Mouse (Mus musculus) right cerebral cortex, postnatal 25 days (tissue): Measurements from ENCODE around the gene Ano1.

ENCODE experiments used
- DNase-seq: peaks from one replicate; pipeline ENCODE4 v3.0.0; 2022

The Ano1 gene

DNA sequence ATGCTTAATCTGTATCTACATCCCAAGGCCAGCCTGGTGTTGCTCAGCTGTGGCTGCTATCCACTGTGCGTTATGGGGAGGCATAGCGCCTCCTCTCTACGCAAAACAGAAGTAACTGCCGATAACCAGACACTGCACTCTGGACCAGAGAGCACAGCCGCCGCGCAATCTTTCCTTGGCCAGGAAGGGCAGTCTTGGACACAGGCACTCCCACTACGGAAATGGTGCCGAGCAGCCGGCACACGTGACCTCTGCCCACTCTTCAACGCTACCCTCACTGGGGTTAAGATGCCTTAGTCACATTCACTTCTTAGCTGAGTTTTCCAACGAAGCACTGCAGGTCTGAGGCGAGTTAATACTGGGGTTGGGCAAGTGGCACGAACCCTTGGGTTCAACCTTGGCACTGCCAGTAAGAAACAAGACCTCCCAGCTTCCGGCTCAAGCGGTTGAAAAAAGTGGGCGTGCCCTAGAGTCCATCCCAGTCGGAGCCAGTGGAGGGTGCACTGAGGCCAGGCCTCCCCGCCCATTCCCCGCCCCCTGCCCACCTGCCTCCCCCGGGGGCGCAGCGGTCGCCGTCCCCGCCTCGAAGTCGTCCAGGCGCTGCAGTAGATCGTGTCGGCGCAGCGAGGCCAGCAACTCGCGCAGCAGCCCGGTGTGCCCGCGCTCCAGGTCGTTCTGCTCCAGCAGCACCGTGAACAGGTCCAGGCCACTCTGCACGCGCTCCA lies 170.1 kb downstream of the Ano1 start:
- DNase-seq: peak; percentile 58

DNA sequence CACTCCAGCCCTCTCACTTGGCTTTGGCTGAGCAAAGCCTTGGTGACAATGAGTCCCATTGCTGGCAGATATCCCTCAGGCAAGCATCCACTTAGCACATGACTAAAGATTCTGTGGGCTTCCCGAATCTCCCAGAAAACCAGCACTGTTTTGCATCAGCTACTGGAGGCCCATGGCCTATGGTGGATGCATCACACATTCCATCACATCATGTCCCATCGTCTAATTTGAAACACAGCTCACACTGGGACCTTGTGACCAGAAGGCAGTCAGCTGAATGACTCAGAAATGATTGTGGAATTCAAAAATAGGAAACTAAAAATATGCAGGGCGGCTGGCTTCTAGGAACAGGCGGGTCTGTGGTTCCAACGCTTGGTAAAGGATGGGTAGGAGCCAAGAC lies 173.9 kb downstream of the Ano1 start:
- no peak for DNase-seq

DNA sequence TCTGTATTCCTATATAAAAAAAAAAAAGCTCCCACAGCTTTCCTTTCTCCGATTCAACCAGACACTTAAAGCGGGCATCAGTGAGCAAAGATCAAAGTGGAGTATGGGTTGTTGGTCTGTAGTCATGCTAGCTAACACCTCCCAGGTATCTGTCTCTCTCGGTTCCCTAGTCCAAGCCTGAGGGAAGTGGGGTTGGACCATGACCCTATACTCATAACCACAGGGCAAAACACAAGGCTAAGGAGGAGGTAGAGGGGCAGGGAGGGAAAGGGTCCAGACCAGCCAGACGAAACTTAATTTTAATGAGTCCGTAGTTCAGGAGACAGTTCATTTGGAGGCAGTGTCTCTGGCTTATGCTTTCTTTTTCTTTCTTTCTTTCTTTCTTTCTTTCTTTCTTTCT lies 179.5 kb downstream of the Ano1 start:
- DNase-seq: no peak

DNA sequence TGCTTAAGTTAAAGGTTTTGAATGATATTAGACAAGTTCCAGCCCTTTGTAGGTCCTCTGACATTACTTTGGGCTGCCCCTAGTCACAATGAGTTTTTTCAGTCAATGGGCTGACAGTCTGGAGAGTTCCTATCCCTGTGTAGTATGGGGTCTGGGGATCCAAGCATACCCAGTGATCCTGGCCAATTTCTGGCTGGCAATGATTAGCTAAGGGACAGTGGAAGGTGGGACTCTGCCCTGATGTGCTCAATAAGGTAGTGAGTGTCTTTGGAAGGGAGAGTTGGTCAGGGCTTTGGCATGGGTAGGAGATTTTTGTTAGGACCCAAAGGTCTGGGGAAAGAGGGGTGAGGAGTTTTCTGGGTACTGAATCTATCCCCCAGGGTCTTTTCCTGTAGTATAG lies 180.2 kb downstream of the Ano1 start:
- no peak for DNase-seq

DNA sequence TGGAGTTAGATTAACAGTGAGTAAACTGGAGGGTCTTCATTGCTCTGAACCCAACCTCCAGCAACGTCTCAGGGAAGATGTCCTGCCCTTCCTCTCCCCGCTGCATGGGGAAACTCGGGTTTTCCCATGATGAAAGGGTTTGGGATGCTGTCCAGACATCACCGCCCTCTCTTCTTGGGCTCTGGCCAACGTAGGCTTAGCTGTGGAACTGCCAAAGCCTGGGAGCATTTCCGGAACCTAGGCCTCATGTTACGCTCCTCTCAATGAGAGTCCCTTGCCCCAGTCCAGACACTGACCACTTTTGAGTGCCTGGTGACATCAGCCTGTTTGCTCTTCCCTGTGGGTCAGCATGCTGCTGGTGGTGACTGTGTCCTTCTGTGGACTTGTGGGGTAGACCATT lies 182.3 kb downstream of the Ano1 start:
- no peak for DNase-seq

DNA sequence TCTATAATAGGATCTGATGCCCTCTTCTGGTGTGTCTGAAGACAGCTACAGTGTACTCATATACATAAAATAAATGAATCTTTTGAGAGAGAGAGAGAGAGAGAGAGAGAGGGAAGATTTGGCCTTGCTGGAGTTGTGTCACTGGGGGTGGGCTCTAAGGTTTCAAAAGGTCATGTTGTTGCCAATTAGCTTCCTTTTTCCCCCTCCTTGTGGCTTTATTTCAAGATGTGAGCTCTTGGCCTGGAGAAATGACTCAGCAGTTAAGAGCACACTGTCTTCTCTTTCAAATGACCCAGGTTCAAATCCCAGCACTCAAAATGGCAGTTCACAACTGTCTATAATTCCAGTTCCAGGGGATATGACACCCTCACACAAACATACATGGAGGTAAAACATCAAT lies 183.7 kb downstream of the Ano1 start:
- DNase-seq: no peak

DNA sequence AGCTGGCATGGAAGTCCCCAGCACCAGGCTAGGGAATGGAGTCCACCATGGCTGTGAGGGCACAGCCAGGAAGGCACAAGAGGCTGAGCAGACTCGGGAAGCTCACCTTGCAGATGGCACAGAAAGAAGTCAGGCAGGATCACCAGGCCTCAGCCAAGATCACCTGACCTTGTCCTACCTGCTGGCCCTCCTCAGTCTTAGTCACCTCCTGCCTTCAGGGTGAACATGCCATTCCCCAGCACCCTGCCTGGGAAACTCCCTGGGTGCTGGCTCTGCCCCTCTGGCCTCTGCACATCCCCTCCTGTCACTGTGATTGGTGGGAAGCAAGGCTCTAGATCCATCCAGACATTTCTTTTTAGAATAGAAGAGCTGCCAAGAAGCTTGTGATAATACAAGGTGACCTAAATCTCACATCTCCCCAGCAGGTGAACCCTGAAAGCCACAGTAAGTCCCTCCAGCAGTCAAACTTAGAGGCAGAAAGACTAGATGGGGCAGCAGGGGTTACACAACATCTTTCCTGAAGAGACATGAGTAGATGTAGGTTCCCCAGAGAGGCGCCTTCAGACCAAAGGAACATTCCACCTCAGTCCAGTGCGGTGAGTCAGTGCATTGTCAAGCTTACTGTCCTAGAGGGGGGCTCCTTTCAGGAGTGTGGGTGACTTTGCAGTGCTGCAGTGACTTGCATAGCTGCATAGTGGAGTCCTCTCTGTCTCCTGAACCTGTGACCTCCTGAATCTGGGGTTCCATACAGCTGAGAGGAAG lies 184.7 kb downstream of the Ano1 start:
- no peak for DNase-seq

DNA sequence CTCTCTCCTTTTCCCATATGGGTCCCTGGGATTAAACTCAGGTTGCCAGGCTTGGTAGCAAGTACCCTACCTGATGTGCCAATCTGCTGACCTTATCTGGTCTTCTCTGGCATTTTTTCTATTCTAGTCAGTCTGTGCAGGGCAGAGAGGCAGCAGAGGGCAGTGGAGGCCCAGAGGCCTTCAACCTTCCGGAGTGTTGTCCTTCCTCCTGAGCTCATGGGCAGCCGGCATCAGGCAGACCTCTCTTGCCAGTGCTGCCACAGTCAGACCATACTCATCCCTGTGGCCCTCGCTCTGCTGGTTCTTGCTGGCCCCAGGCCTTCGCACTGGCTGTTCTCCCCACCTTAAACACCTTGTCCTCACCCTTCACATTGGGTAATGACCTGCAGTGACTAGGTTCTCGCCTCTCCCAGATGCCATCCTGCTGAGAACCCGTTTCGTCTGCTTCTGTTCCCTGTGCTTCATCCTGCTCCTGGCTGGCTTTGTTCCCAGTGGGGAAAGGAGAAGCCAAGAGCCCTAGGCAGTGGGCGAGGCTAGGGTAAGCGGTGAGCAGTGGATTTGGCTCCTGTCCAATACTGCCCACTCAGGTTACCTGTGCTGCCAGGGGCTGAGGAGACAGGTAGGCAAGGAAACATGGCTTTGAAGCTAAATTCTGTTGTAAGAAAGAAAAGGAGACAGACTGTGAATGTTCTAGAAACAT lies 188.2 kb downstream of the Ano1 start:
- DNase-seq: no peak

DNA sequence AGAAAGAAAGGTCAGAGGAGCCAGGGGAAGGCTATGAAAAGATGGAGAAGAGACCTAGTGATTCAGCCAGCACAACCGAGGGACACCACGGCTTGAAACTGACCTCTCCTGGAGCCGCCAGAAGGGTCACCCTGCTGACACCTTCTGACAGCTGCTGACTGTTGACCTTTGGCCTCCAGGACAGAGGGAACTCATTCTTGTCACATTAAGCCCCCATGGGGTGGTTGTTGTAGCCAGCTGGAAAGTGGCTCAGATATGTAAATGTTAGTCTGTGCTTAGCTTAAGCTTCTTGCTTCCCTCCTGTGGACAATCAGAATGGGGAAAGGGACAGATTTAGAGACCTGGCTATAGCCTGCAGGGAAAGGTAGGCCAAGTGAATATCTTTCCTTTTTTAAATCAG lies 189.8 kb downstream of the Ano1 start:
- no peak for DNase-seq

DNA sequence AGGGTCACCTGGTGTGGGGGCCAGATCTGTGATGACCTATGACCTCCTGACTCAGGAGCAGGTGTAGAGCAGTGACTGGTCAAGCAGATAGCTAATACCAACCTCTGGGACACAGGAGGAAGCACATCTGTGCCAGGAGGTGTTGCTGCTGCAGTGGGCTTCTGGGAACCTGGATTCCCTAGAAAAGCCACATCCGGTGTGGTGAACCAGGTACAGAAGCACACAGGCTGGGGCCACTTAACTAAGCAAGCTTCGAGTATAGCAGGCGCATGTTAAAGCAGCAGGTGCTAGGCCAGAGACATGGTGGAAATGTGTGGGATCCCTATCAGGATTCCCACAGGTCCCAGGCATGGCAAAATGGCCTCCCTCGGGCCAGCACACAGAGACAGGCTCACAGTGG lies 191.2 kb downstream of the Ano1 start:
- DNase-seq: no peak

DNA sequence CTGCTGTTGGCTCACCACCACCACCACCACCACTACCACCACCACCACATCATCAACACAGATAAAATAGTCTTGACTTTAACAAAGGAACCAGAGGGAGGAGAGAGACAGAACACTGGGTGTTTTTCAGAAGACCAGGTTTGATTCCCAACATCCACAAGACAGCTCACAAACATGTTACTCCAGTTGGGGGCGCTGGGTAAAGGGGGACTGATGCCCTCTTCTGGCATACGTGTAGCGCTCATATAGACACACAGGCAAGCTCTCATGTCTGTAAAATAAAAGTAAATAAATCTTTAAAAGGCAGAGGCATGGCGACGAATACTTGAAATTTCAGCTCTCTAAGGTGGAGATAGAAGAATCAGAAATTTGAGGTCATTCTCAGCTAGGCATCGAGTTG lies 193.2 kb downstream of the Ano1 start:
- DNase-seq: no peak

DNA sequence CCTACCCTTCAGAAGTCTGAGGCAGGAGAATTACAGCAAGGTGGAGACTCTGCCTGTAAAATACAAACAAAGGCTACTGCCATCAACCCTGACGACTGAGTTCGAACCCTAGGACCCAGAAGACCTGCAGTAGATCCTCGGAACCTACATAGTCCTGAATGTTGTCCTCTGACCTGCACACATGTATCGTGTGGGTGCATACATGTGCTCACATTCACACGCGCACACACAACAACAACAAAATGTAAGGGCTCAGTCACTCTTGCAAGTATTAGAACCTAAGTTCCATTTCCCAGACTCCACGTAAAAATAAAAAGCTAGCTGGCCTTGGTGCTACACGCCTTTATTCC lies 197.7 kb downstream of the Ano1 start:
- DNase-seq: no peak

DNA sequence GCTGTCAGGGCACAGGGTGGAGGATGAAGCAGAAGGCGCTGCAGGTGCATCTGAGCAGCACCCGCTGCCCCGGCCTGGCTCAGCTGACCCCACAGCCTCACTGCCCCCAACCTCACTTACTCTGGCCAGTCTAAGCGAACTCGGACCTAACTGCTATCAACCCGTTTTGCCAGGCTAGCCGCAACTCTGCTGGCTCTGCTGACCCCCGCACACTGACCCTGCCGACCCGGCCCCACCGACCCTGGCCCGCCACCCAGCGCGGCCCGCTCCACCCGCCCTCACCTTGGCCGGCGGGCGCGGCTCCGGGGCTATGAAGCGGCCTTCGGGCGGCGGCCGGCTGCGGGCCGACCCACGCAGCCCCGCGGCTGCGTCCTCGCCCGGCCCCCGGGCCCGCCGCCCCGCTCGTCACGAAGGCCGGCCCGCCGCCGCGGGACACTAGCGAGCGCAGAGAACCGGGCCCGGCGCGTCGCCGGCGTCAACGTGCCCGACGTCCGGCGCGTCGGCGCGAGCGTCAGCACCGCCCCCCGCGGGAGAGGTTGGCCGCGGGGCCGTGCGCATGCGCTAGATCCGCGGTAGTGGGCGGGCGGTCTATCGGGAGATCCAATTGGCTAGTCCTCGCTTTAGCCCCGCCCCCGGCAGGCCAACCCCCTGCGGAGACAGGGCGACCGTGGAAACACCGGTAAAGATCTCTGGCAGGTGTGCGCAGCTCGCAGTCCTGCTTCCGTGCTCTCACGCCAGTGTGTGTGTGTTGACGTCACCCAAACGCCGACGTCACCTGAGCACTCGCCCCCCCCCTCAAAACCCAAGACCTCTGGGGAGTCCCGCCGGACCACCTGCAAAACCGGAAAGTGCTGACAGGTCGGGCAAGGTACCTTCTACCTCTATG lies 198.3 kb downstream of the Ano1 start, which contains the start of gene Ppfia1:
Gene Ppfia1, minus strand, starts transcription at position 493 of the 886 bp plus-strand sequence.
- DNase-seq: peak; percentile 98

DNA sequence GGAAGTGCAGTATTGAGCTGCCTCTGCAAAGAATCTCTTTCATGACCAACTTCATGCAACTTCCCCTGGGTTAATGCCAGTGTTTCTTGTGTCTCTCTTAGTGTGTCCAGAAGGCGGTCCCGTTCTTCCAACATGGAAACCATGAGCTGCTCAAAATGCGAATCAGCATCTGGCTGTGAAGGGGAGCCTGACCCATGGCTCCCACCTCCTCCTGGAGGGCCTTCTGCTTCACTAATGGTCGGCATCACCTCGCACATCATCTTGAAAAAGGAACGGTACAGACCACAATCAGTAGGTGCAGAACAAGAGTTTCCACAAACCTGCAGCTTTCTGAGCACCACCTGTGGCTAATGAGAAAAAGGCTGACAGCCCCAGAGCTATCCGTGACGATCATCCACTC lies 199.5 kb downstream of the Ano1 start:
- no peak for DNase-seq

DNA sequence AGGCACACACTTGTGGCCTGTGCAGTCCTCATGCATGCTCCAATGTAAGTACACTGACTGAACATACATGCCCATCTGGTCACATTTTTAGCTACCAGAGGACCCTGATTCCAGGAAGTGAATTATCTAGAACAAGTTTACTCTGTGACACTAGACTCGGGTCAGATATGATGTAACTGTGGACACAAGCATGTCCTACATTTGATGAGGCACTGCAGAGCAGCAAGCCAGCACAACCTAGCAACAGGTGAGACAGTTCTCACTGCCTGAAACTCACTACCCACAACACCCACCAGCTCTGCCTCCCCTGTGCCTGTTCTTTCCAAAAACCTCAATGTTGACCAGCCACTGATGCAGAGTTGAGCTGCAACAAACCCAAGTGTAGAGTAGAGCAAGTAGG lies 201.0 kb downstream of the Ano1 start:
- DNase-seq: no peak

DNA sequence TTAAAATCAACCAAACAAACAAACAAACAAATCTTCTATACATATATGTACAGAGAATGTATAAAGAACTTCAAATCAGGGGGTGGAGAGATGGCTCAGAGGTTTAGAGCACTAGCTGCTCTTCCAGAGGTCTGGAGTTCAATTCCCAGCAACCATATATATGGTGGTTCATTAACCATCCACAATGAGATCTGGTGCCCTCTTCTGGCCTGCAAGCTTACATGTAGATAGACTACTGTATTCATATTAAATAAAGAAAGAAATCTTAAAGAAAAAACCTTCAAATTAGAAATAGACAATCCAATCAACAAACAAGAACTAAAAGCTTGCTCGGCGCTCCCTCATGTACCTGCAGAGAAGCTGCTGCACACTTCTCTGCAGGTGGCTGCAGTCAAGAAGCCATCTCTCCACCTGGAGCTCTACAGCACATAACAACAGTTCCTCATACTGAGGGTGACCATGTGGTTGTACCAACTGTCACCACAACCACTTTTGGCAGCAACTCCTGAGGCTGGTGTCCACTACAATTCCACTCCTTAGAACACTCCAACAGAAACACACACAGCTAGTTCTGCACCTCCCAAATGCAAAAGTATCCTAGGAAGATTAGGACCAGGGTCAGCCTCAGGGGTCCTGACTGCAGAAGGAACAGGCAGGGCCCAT lies 201.7 kb downstream of the Ano1 start:
- DNase-seq: no peak

DNA sequence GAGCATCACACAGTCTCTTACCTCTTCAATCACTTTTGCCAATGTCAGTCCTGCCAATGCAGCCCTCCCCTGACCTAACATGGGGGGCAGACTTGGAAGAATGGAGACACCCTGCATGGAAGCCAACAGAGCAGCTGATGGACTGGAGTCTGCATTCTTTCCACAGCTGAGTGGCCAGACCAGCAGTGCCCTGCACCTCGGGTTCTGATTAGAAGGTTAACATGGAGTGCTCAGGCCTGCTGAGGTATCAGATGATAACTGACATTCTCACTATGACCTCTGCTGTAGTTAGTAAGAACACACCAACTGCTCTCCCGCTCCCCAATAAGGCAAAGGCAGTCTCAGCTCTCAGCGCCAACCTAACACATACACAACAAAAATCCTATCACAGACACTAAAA lies 206.5 kb downstream of the Ano1 start:
- no peak for DNase-seq

DNA sequence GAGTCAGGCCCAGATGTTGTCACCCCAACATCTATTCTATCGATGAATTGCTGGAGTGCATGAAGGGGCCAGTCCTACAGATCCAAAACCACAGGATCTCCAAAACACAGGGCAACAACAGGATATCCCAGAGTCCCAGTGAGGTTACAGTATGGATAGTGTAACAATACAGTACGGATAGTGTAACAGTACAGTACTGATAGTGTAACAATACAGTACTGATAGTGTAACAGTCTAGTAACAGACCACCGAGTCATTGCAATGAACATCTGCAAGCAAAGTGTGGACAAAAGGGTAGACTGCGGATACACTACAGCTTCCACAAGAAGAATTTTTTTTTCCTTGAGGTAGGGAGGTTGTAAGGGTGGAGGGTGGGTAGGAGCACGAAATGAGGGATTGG lies 210.4 kb downstream of the Ano1 start:
- DNase-seq: no peak

DNA sequence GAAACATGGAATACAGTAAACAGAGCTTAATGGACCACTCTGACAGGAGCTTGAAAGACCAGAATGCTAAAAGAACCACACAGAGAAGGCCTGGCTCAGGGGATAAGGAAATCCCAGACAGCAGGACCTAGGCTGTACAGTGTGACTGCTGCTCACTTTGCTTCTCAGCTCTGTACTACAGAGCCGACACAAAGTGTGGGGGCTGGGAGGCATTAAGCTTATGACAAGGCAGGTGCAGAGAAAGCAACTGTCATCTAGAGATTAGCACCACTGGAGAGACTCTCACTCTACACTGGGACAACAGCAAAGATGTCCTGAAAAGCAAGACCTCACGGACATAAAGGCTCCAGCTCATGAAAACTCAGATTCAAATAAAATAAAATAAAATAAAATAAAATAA lies 212.6 kb downstream of the Ano1 start:
- DNase-seq: no peak
